Mouse (Mus musculus): ENCODE measurements around the gene Ndufa3. TPM values are rescaled to one million over a fixed set of nuclear protein-coding genes. Genes with fewer than 3 reads are reported as not detected.

Ndufa3 gene
- polyA plus RNA-seq, 1 experiment from 2014 or later = 531 TPM

DNA sequence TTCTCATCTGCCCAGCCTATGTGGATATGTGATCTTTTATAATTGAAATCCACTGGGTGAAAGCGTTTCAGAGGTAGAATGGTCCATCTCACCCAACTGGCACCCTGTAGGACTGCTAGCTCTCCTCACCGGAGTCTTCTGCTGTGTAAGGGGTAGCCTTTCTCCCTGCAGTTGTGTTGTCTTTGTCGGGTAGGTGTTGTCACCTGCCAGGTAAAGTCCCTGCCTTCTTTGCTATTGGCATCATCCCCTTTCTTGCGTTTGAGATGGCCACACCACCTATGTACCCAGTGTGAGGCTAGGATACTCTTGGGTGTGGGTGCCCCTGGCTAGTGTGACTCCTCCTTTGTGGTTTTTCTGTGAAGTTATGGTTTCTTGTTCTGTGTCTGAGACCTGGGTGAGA lies 29.5 kb downstream of the Ndufa3 start:
- H3K4me1 ChIP-seq (ENCODE audit: control insufficient read depth, insufficient read depth, low read length) = peaks cover 30% of the 10 kb centered on the region
- no peak for ATAC-seq
- H3K27ac ChIP-seq (ENCODE audit: low read length) = no peak overlapping the region
- 53% methylated on average over 4 of the region's 4 CpGs for WGBS
- H3K9me3 ChIP-seq (ENCODE audit: control insufficient read depth, low read length) = no peaks in the 10 kb centered on the region
- no peaks in the 10 kb centered on the region for H3K27me3 ChIP-seq (replicated peaks; ENCODE audit: control insufficient read depth, insufficient read depth, low read length)
- peak overlapping the region; percentile 100 for H3K9ac ChIP-seq (ENCODE audit: low read depth, low read length)
- H3K36me3 ChIP-seq (ENCODE audit: control insufficient read depth, insufficient read depth, low read length) = peaks cover 9% of the 10 kb centered on the region
- peak overlapping the region; percentile 90 for H3K4me2 ChIP-seq (ENCODE audit: low read depth, low read length)
- peak overlapping the region; percentile 98 for H3K4me3 ChIP-seq (ENCODE audit: low read length)

DNA sequence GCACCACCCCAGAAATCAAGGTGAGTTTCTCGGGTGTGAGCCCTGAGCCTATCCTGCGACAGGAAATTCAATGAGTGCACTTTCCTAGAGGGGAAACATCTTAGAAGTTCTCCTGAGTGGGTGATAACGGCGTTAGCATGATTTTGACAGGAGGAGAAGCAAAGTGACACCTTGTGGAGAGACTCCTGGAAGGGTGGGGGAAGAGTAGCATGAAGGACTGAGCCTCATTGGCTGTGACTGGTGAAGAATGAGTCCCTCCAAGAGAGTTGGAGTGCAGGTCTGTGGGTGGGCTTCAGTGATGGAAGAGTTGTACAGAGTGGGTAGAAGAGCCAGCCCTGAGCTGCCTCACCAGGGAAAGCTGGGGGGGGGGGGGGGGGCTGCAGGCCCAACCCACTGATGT lies 39.8 kb downstream of the Ndufa3 start:
- ATAC-seq = no peak
- H3K4me3 ChIP-seq (ENCODE audit: low read length) = no peak overlapping the region
- no peak overlapping the region for H3K9ac ChIP-seq (ENCODE audit: low read depth, low read length)
- H3K27me3 ChIP-seq (replicated peaks; ENCODE audit: control insufficient read depth, insufficient read depth, low read length) = no peaks in the 10 kb centered on the region
- no peak overlapping the region for H3K27ac ChIP-seq (ENCODE audit: low read length)
- H3K36me3 ChIP-seq (ENCODE audit: control insufficient read depth, insufficient read depth, low read length) = peaks cover 42% of the 10 kb centered on the region
- no peaks in the 10 kb centered on the region for H3K9me3 ChIP-seq (ENCODE audit: control insufficient read depth, low read length)
- H3K4me1 ChIP-seq (ENCODE audit: control insufficient read depth, insufficient read depth, low read length) = no peaks in the 10 kb centered on the region
- H3K4me2 ChIP-seq (ENCODE audit: low read depth, low read length) = no peak overlapping the region
- 87% methylated on average over 4 of the region's 4 CpGs for WGBS

DNA sequence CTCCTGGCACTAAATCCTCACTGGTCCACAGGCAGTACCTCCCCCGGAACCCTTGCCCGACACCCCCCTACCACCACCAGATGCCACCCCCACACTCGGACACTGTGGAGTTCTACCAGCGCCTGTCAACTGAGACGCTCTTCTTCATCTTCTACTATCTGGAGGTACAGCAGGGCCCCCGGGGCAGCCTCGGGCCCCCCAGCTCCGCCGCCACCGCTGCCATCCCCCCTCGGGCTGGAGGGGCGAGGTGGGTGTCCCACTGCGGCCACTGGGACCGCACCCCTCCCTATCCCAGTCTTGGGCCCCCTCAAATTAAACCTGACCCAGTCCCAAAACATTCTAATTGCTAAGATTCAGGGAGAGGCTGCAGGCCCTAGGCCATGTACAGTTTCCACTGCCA lies 41.4 kb downstream of the Ndufa3 start:
- ATAC-seq = no peak
- peaks cover 39% of the 10 kb centered on the region for H3K36me3 ChIP-seq (ENCODE audit: control insufficient read depth, insufficient read depth, low read length)
- H3K27me3 ChIP-seq (replicated peaks; ENCODE audit: control insufficient read depth, insufficient read depth, low read length) = no peaks in the 10 kb centered on the region
- peaks cover 4% of the 10 kb centered on the region for H3K4me1 ChIP-seq (ENCODE audit: control insufficient read depth, insufficient read depth, low read length)
- H3K4me2 ChIP-seq (ENCODE audit: low read depth, low read length) = no peak overlapping the region
- WGBS = 93% methylated on average over 14 of the region's 14 CpGs
- no peak overlapping the region for H3K9ac ChIP-seq (ENCODE audit: low read depth, low read length)
- no peak overlapping the region for H3K27ac ChIP-seq (ENCODE audit: low read length)
- no peaks in the 10 kb centered on the region for H3K9me3 ChIP-seq (ENCODE audit: control insufficient read depth, low read length)
- no peak overlapping the region for H3K4me3 ChIP-seq (ENCODE audit: low read length)

DNA sequence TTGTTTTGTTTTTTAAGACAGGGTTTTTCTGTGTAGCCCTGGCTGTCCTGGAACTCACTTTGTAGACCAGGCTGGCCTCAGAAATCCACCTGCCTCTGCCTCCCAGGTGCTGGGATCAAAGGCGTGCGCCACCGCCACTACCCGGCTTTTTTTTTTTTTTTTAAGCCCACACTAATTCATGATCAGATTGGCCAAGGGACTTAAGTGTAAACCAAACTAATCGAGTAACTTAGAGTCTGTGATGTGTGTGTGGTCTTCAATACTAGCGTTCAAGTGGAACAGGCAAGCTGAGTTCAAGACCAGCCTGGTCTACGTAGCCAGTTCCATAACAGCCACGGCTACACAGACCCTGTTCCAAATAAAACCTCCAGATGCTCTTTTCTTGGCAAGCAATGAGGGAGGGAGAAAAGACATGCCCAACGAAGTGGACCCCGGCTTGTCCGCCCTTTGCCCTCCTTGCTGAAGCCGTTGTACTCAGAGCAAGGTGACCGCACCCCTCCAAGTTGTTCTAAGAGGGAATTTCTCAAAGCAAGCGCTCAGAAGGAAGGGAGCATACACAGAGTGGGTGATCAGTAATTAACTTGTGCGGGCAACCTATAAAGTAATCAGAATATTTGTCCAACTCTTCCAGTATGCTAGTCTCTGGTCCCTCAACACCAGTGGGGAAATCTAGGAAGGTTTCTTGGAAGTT lies 47.5 kb downstream of the Ndufa3 start:
- H3K36me3 ChIP-seq (ENCODE audit: control insufficient read depth, insufficient read depth, low read length) = peaks cover 18% of the 10 kb centered on the region; the same call in 1 of the 2 replicates
- peak overlapping the region; percentile 83 for H3K9ac ChIP-seq (ENCODE audit: low read depth, low read length)
- WGBS = 22% methylated on average over 15 of the region's 15 CpGs
- no peaks in the 10 kb centered on the region for H3K9me3 ChIP-seq (ENCODE audit: control insufficient read depth, low read length)
- H3K4me2 ChIP-seq (ENCODE audit: low read depth, low read length) = peak overlapping the region; percentile 81
- ATAC-seq = peak; percentile 60
- H3K27ac ChIP-seq (ENCODE audit: low read length) = peak overlapping the region; percentile 93
- H3K27me3 ChIP-seq (replicated peaks; ENCODE audit: control insufficient read depth, insufficient read depth, low read length) = no peaks in the 10 kb centered on the region
- peak overlapping the region; percentile 71 for H3K4me3 ChIP-seq (ENCODE audit: low read length)
- H3K4me1 ChIP-seq (ENCODE audit: control insufficient read depth, insufficient read depth, low read length) = peaks cover 25% of the 10 kb centered on the region

DNA sequence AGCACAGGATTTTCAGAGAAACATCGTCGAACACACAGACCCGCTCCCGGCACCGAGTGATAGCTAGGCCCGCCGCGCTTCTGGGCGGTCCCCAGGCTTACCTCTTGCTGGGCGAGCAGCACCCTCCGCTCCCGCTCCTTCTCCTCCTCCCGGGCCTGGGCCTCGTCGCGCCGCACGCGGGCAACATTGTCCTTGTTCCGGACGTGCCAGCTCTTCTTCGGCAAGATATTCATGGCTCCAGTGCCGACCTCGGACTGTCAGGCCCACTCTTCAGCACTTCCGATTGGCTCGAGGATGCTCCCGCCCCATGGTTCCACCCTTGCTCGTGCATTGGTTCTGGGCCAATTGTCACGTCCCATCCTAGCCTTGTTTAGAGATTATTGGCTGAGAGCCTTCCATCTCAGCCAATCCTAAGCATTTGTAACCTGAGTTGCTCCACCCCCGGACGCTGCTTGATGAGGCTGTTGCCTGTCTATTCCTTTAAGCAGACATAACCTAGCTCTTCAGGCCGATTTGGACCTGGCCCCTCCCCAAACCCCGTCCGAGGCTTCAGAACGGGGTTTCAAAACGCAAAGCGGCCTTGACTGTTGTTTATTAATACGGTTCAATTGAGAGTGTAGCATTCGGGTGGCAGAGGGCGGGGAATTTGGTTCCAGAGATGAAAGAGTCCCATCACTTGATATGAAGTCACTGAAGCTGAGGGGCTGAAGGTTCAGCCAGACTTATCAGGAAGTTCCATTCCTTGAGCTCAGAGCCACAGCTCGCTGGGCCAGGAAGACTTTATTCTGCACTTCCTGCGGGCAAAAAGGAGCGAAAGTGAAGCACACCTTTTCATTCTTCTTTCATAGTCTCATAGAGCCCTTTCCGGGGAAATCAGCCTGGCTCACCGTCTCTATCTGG lies 48.3 kb downstream of the Ndufa3 start, which contains the start of gene Leng1:
Gene Leng1, minus strand, starts transcription at position 626 of the 900 bp plus-strand sequence.
- H3K9me3 ChIP-seq (ENCODE audit: control insufficient read depth, low read length) = no peaks in the 10 kb centered on the region
- H3K36me3 ChIP-seq (ENCODE audit: control insufficient read depth, insufficient read depth, low read length) = peaks cover 15% of the 10 kb centered on the region; the same call in 1 of the 2 replicates
- no peaks in the 10 kb centered on the region for H3K27me3 ChIP-seq (replicated peaks; ENCODE audit: control insufficient read depth, insufficient read depth, low read length)
- H3K9ac ChIP-seq (ENCODE audit: low read depth, low read length) = peak within 1 kb of the TSS; percentile 83
- H3K4me1 ChIP-seq (ENCODE audit: control insufficient read depth, insufficient read depth, low read length) = peaks cover 25% of the 10 kb centered on the region
- peak; percentile 98 for ATAC-seq
- H3K4me2 ChIP-seq (ENCODE audit: low read depth, low read length) = peak within 1 kb of the TSS; percentile 81
- peak within 1 kb of the TSS; percentile 93 for H3K27ac ChIP-seq (ENCODE audit: low read length)
- peak within 1 kb of the TSS; percentile 71 for H3K4me3 ChIP-seq (ENCODE audit: low read length)
- WGBS = 3% methylated on average over 45 of the region's 45 CpGs

GRCm38 (mm10) chr7:3666921-3667391 lies 49.8 kb downstream of the Ndufa3 start:
- H3K4me2 ChIP-seq (ENCODE audit: low read depth, low read length) = peak overlapping the region; percentile 30

More at GRCm38 (mm10) chr7:3666921-3667391, 49.8 kb downstream of the Ndufa3 start:
- Histone ChIP-seq H3K9me3 (ENCODE audit: control insufficient read depth, low read length) (no peaks in the 10 kb centered on the region), H3K9ac (ENCODE audit: low read depth, low read length) (peak overlapping the region; percentile 57), H3K4me3 (ENCODE audit: low read length) (peak overlapping the region; percentile 35), H3K4me1 (ENCODE audit: control insufficient read depth, insufficient read depth, low read length) (peaks cover 25% of the 10 kb centered on the region), H3K36me3 (ENCODE audit: control insufficient read depth, insufficient read depth, low read length) (peaks cover 15% of the 10 kb centered on the region; the same call in 1 of the 2 replicates), H3K27me3 (replicated peaks; ENCODE audit: control insufficient read depth, insufficient read depth, low read length) (no peaks in the 10 kb centered on the region), H3K27ac (ENCODE audit: low read length) (peak overlapping the region; percentile 59)
- WGBS = 18% methylated on average over 14 of the region's 14 CpGs
- ATAC-seq = peak; percentile 58

Small RNA genes within 50 kb of the gene (microRNA-seq; reads per million reads assigned to microRNA genes)
- not detected for gene Gm25100
- gene Mir3572 = 1.6 reads per million

Other genes starting within 250 kb of the Ndufa3 start
- 0.93 and 1.2 TPM in 2 replicates for gene Cacng8, start 226.7 kb upstream of the Ndufa3 start, polyA plus RNA-seq (2015; fragmentation: Nextera tagmentation; extraction: Ambion mirVana)
- gene Cacng6, start 193.2 kb upstream of the Ndufa3 start, polyA plus RNA-seq (2015; fragmentation: Nextera tagmentation; extraction: Ambion mirVana) = 0.13 and 0.21 TPM in 2 replicates
- gene Tarm1, start 114.7 kb upstream of the Ndufa3 start, polyA plus RNA-seq (2015; fragmentation: Nextera tagmentation; extraction: Ambion mirVana) = 0.09 TPM in 1 of 2 replicates, not detected in the other
- gene Oscar, start 1.2 kb upstream of the Ndufa3 start, polyA plus RNA-seq (2015; fragmentation: Nextera tagmentation; extraction: Ambion mirVana) = 0.07 TPM in 1 of 2 replicates, not detected in the other
- gene Tfpt, start 12.6 kb downstream of the Ndufa3 start, polyA plus RNA-seq (2015; fragmentation: Nextera tagmentation; extraction: Ambion mirVana) = 15.5 and 18.0 TPM in 2 replicates
- gene Prpf31, start 12.6 kb downstream of the Ndufa3 start, polyA plus RNA-seq (2015; fragmentation: Nextera tagmentation; extraction: Ambion mirVana) = 70.6 and 81.1 TPM in 2 replicates
- gene Cnot3, start 27.9 kb downstream of the Ndufa3 start, polyA plus RNA-seq (2015; fragmentation: Nextera tagmentation; extraction: Ambion mirVana) = 43.2 and 46.1 TPM in 2 replicates
- gene Leng1, start 48.5 kb downstream of the Ndufa3 start, polyA plus RNA-seq (2015; fragmentation: Nextera tagmentation; extraction: Ambion mirVana) = 16.8 and 17.3 TPM in 2 replicates
- gene Tmc4, start 60.2 kb downstream of the Ndufa3 start, polyA plus RNA-seq (2015; fragmentation: Nextera tagmentation; extraction: Ambion mirVana) = 104 and 110 TPM in 2 replicates
- gene Tsen34, start 75.5 kb downstream of the Ndufa3 start, polyA plus RNA-seq (2015; fragmentation: Nextera tagmentation; extraction: Ambion mirVana) = 191 and 208 TPM in 2 replicates
- gene Mboat7, start 76.2 kb downstream of the Ndufa3 start, polyA plus RNA-seq (2015; fragmentation: Nextera tagmentation; extraction: Ambion mirVana) = 54.8 and 60.7 TPM in 2 replicates
- gene Rps9, start 86.6 kb downstream of the Ndufa3 start, polyA plus RNA-seq (2015; fragmentation: Nextera tagmentation; extraction: Ambion mirVana) = 1,268 and 1,365 TPM in 2 replicates
- 0.94 and 1.1 TPM in 2 replicates for gene Pirb, start 103.0 kb downstream of the Ndufa3 start, polyA plus RNA-seq (2015; fragmentation: Nextera tagmentation; extraction: Ambion mirVana)
- gene Gm15448, start 208.3 kb downstream of the Ndufa3 start, polyA plus RNA-seq (2015; fragmentation: Nextera tagmentation; extraction: Ambion mirVana) = 0.07 TPM in 1 of 2 replicates, not detected in the other
- gene Pira2, start 227.7 kb downstream of the Ndufa3 start, polyA plus RNA-seq (2015; fragmentation: Nextera tagmentation; extraction: Ambion mirVana) = 0.32 and 0.39 TPM in 2 replicates